Mouse (Mus musculus) MEL (cell line): ENCODE measurements around the gene Kpna3. TPM values are rescaled to one million over a fixed set of nuclear protein-coding genes. Genes with fewer than 3 reads are reported as not detected.

Experiments
- DNase-seq: peaks from one replicate; pipeline ENCODE4 v3.0.0; 2011; ENCODE audit warnings: low read depth, low spot score
- H3K27ac ChIP-seq: 2 replicates; pipeline ENCODE4 v1.5.1; 2012; ENCODE audit warnings: low read depth, mild to moderate bottlenecking, control low read depth, low read length, moderate library complexity; ENCODE audit not compliant: control insufficient read depth
- H3K27me3 ChIP-seq, 2 experiments: fragments of 150-350 bp in 1 of 2; sonication (generic) in 1 of 2; 2 replicates each; pipeline ENCODE4 v1.6.1; 2012; ENCODE audit warnings: low read length in 2 of 2, mild to moderate bottlenecking in 2 of 2, improper control_type of control experiment in 1 of 2, moderate library complexity in 1 of 2; ENCODE audit not compliant: insufficient read depth in 2 of 2, control insufficient read depth in 1 of 2
- H3K36me3 ChIP-seq, 2 experiments: 2 replicates each; pipeline ENCODE4 v1.6.1; 2012 to 2014; ENCODE audit warnings: low read length in 2 of 2, improper control_type of control experiment in 1 of 2, inconsistent platforms in 1 of 2, mild to moderate bottlenecking in 1 of 2; ENCODE audit not compliant: insufficient read depth in 2 of 2, control insufficient read depth in 1 of 2
- H3K4me1 ChIP-seq, 2 experiments: fragments of 150-350 bp in 1 of 2; sonication (generic) in 1 of 2; 2 replicates each; pipeline ENCODE4 v1.6.1; 2012; ENCODE audit warnings: low read length in 2 of 2, improper control_type of control experiment in 1 of 2, mild to moderate bottlenecking in 1 of 2; ENCODE audit not compliant: insufficient read depth in 2 of 2, control insufficient read depth in 1 of 2
- H3K4me3 ChIP-seq, 2 experiments: fragments of 150-350 bp in 1 of 2; sonication (generic) in 1 of 2; 2 replicates each; pipeline ENCODE4 v1.5.1; 2012; ENCODE audit warnings: low read depth in 2 of 2, low read length in 2 of 2, mild to moderate bottlenecking in 2 of 2, moderate library complexity in 2 of 2, control low read depth in 1 of 2, improper control_type of control experiment in 1 of 2; ENCODE audit not compliant: control insufficient read depth in 1 of 2, insufficient read depth in 1 of 2
- H3K79me2 ChIP-seq: 2 replicates; pipeline ENCODE4 v1.6.1; 2012; ENCODE audit warnings: mild to moderate bottlenecking, low read length, moderate library complexity; ENCODE audit not compliant: control insufficient read depth, poor library complexity, insufficient read depth
- H3K9ac ChIP-seq: 2 replicates; pipeline ENCODE4 v1.6.1; 2012; ENCODE audit warnings: low read depth, mild to moderate bottlenecking, control low read depth, low read length, moderate library complexity; ENCODE audit not compliant: control insufficient read depth, poor library complexity, severe bottlenecking
- H3K9me3 ChIP-seq: fragments of 150-350 bp; sonication (generic); replicated peaks from 2 replicates; pipeline ENCODE4 v1.6.1; 2012; ENCODE audit warnings: mild to moderate bottlenecking, low read length, improper control_type of control experiment, moderate library complexity; ENCODE audit not compliant: insufficient read depth
- CHD1 ChIP-seq: IDR thresholded peaks from 2 replicates; pipeline ENCODE4 v1.6.1; 2012; ENCODE audit warnings: low read depth, mild to moderate bottlenecking, inconsistent platforms, low read length, improper control_type of control experiment
- EP300 ChIP-seq, 2 experiments: IDR thresholded peaks; 2 replicates each; pipeline ENCODE4 v1.6.1; 2011; ENCODE audit warnings: improper control_type of control experiment in 2 of 2, low read length in 2 of 2, low read depth in 1 of 2, mild to moderate bottlenecking in 1 of 2
- ETS1 ChIP-seq: IDR thresholded peaks from 2 replicates; pipeline ENCODE4 v1.6.1; 2012; ENCODE audit warnings: low read depth, mild to moderate bottlenecking, inconsistent platforms, low read length, improper control_type of control experiment, moderate library complexity
- HCFC1 ChIP-seq: IDR thresholded peaks from 2 replicates; pipeline ENCODE4 v1.6.1; 2012; ENCODE audit warnings: low read depth, mild to moderate bottlenecking, inconsistent platforms, low read length, improper control_type of control experiment, moderate library complexity
- KAT2A ChIP-seq: conservative IDR thresholded peaks from 2 replicates; pipeline ENCODE4 v1.6.1; 2012; ENCODE audit warnings: low read depth, low read length, improper control_type of control experiment, inconsistent platforms
- MAFK ChIP-seq: IDR thresholded peaks from 2 replicates; pipeline ENCODE4 v1.6.1; 2011; ENCODE audit warnings: low read depth, mild to moderate bottlenecking, low read length, improper control_type of control experiment, borderline replicate concordance
- POLR2AphosphoS5 ChIP-seq: IDR thresholded peaks from 2 replicates; pipeline ENCODE4 v1.6.1; 2012; ENCODE audit warnings: low read depth, borderline replicate concordance, mild to moderate bottlenecking, inconsistent platforms, low read length, moderate library complexity, mixed read lengths
- TAL1 ChIP-seq: IDR thresholded peaks from 2 replicates; pipeline ENCODE4 v1.6.1; 2012; ENCODE audit warnings: mild to moderate bottlenecking, inconsistent platforms, low read length, moderate library complexity, mixed read lengths
- USF1 ChIP-seq: IDR thresholded peaks from 2 replicates; pipeline ENCODE4 v1.6.1; 2014; ENCODE audit warnings: low read depth, mild to moderate bottlenecking, inconsistent platforms, low read length, improper control_type of control experiment, moderate library complexity
- polyA plus RNA-seq, 2 experiments: library from polyadenylated mRNA; stranded (reverse) in 1 of 2; unstranded in 1 of 2; fragments of >175 nt in 1 of 2; fragments of >200 nt in 1 of 2; gene quantifications; 2 replicates each; pipeline versions ENCODE4 v1.2.1 to v1.2.4; 2012; ENCODE audit warnings: low replicate concordance in 2 of 2, low read depth in 1 of 2; ENCODE audit not compliant: insufficient read length in 2 of 2, insufficient read depth in 1 of 2, missing spikeins in 1 of 2
- total RNA-seq: library from RNA; depleted of rRNA; stranded (reverse); fragments of 300-350 nt; gene quantifications from 2 replicates; pipeline ENCODE4 v1.2.3, GENCODE M21; 2012

Kpna3 gene
- total and polyA plus RNA-seq, 3 experiments, result 22.7 to 309 (median 51.3) TPM

DNA sequence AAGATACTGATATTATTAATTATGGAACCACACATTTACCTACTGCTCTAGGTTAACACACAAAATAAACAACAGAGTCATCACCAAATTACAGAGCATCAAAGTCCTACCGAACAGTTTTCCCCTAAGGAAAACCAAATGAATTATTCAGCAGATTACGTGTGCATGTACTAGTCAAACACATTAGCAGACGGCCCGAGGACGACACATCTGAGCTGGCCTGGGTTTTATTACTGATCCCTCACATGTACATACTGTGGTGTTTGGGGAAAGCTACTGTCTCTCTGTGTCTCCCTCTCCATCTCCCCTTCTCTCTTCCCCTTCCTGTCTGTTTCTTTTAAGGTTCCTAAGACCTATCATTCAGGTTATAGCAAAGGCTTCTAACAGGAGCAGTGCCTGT, 25.5 kb downstream of the Kpna3 start:
- TF ChIP-seq HCFC1, result no peak
- peaks cover 57% of the 10 kb centered on the region for H3K79me2 ChIP-seq

GRCm38 (mm10) chr14:61413686-61414085, 26.0 kb downstream of the Kpna3 start:
- H3K27me3 ChIP-seq, result no peaks in the 10 kb centered on the region
- no peak overlapping the region for H3K27ac ChIP-seq
- no peak overlapping the region for H3K9ac ChIP-seq
- TF ChIP-seq ETS1 (no peak), MAFK (0 out of 2 replicates have a peak, but pooled peaks have one; percentile 32)
- no peaks in the 10 kb centered on the region for H3K9me3 ChIP-seq
- H3K4me1 ChIP-seq, result peaks cover 9 to 17% of the 10 kb centered on the region in 2 experiments
- DNase-seq, result no peak
- no peak overlapping the region for H3K4me3 ChIP-seq
- H3K79me2 ChIP-seq, result peaks cover 57% of the 10 kb centered on the region
- H3K36me3 ChIP-seq, result peaks cover 0 to 32% of the 10 kb centered on the region in 2 experiments; a peak in 3 of 4 replicates

More for the DNA sequence above, 25.5 kb downstream of the Kpna3 start:
- peaks cover 8 to 16% of the 10 kb centered on the region in 2 experiments; a peak in 3 of 4 replicates for H3K4me1 ChIP-seq
- no peaks in the 10 kb centered on the region for H3K9me3 ChIP-seq
- DNase-seq, result no peak
- H3K4me3 ChIP-seq, result no peak overlapping the region
- H3K36me3 ChIP-seq, result peaks cover 0 to 27% of the 10 kb centered on the region in 2 experiments; a peak in 3 of 4 replicates
- no peak overlapping the region for H3K27ac ChIP-seq
- H3K27me3 ChIP-seq, result no peaks in the 10 kb centered on the region
- no peak overlapping the region for H3K9ac ChIP-seq

- H3K36me3 ChIP-seq, result peaks cover 1 to 42% of the 10 kb centered on the region in 2 experiments; a peak in 3 of 4 replicates
- H3K27ac ChIP-seq, result no peak overlapping the region
- TF ChIP-seq POLR2AphosphoS5, result no peak
- peaks cover 49% of the 10 kb centered on the region for H3K79me2 ChIP-seq
- no peak overlapping the region for H3K4me3 ChIP-seq
- no peak overlapping the region for H3K9ac ChIP-seq
- H3K9me3 ChIP-seq, result no peaks in the 10 kb centered on the region
- no peaks in the 10 kb centered on the region for H3K27me3 ChIP-seq
- no peak for DNase-seq
- H3K4me1 ChIP-seq, result peaks cover 18 to 35% of the 10 kb centered on the region in 2 experiments
Measured at GRCm38 (mm10) chr14:61410020-61410419, 29.7 kb downstream of the Kpna3 start.

- Histone ChIP-seq H3K79me2 (peaks cover 32% of the 10 kb centered on the region), H3K27me3 (no peaks in the 10 kb centered on the region), H3K9me3 (no peaks in the 10 kb centered on the region), H3K36me3 (peaks cover 6 to 40% of the 10 kb centered on the region in 2 experiments), H3K9ac (no peak overlapping the region), H3K4me1 (peaks cover 18 to 32% of the 10 kb centered on the region in 2 experiments), H3K27ac (no peak overlapping the region), H3K4me3 (no peak overlapping the region)
- TF ChIP-seq USF1 (no peak), TAL1 (no peak), KAT2A (no peak), EP300 (IDR thresholded peaks at IDR 0.05; ENCODE audit: low read depth in 1 of 2, low read length in 2 of 2) (no peak), CHD1 (no peak)
- DNase-seq, result no peak
Measured at GRCm38 (mm10) chr14:61407055-61407454, 32.6 kb downstream of the Kpna3 start.
